Mouse (Mus musculus) embryonic facial prominence, embryonic 11.5 days (tissue): ENCODE results near the gene Cd40. TPM values are rescaled to one million over a fixed set of nuclear protein-coding genes. Genes with fewer than 3 reads are reported as not detected.

Experiments used
- ATAC-seq: fragments of 200-750 bp; cut with Nextera tagmentation; replicated peaks from 2 replicates; pipeline ENCODE4 v1.8.0; 2017; ENCODE audit warnings: low read depth; ENCODE audit not compliant: insufficient number of reproducible peaks, low FRiP score, low TSS enrichment
- DNase-seq: peaks from one replicate; pipeline ENCODE4 v3.0.0-alpha.2; 2015; ENCODE audit warnings: low spot score
- H3K27ac ChIP-seq: fragments of 300-500 bp; sonication (generic); replicated peaks from 2 replicates; pipeline ENCODE4 v1.5.1; 2014; ENCODE audit warnings: mild to moderate bottlenecking, low read depth, low read length, control low read depth
- H3K27me3 ChIP-seq: fragments of 300-500 bp; sonication (generic); 2 replicates; pipeline ENCODE4 v1.6.1; 2014; ENCODE audit warnings: mild to moderate bottlenecking, low read length, moderate library complexity, mixed read lengths; ENCODE audit not compliant: control insufficient read depth, insufficient read depth
- H3K36me3 ChIP-seq: fragments of 300-500 bp; sonication (generic); replicated peaks from 2 replicates; pipeline ENCODE4 v1.6.1; 2014; ENCODE audit warnings: low read depth, mild to moderate bottlenecking, low read length, moderate library complexity, mixed read lengths; ENCODE audit not compliant: control insufficient read depth, insufficient read depth
- H3K4me1 ChIP-seq: fragments of 300-500 bp; sonication (generic); 2 replicates; pipeline ENCODE4 v1.6.1; 2014; ENCODE audit warnings: low read length, mixed read lengths; ENCODE audit not compliant: control insufficient read depth, insufficient read depth
- H3K4me2 ChIP-seq: fragments of 300-500 bp; sonication (generic); 2 replicates; pipeline ENCODE4 v1.6.1; 2014; ENCODE audit warnings: low read depth, mild to moderate bottlenecking, control low read depth, low read length, moderate library complexity
- H3K4me3 ChIP-seq: fragments of 300-500 bp; sonication (generic); 2 replicates; pipeline ENCODE4 v1.5.1; 2014; ENCODE audit warnings: low read depth, low read length, control low read depth
- H3K9ac ChIP-seq: fragments of 300-500 bp; sonication (generic); replicated peaks from 2 replicates; pipeline ENCODE4 v1.6.1; 2014; ENCODE audit warnings: mild to moderate bottlenecking, control low read depth, low read length
- H3K9me3 ChIP-seq: fragments of 300-500 bp; sonication (generic); replicated peaks from 2 replicates; pipeline ENCODE4 v1.6.1; 2016; ENCODE audit warnings: mild to moderate bottlenecking, low read length, inconsistent platforms, mixed read lengths; ENCODE audit not compliant: control insufficient read depth
- WGBS: fragments of 180-500 bp; shearing (Covaris S2); extraction: QIAGEN DNeasy Blood & Tissue Kit; methylation state at CpG from one replicate; pipeline ENCODE4 v1.1.7; 2014; 5-methylcytosine and 5-hydroxymethylcytosine counted together
- polyA plus RNA-seq: library from polyadenylated mRNA; unstranded; fragments of >200 nt; fragmentation: Nextera tagmentation; extraction: Ambion mirVana; gene quantifications from 2 replicates; pipeline ENCODE4 v1.2.1, GENCODE M21; 2014

The Cd40 gene
- polyA plus RNA-seq, 1 experiment from 2014 or later, result 5.3 TPM

GRCm38 (mm10) chr2:165043729-165044128 lies 11.7 kb upstream of the Cd40 start:
- H3K4me2 ChIP-seq, result no peak overlapping the region
- DNase-seq (no peak), ATAC-seq (no peak)
- no peaks in the 10 kb centered on the region for H3K36me3 ChIP-seq
- 54% methylated on average over 2 of the region's 2 CpGs for WGBS
- no peaks in the 10 kb centered on the region for H3K4me1 ChIP-seq
- no peaks in the 10 kb centered on the region for H3K9me3 ChIP-seq
- H3K27ac ChIP-seq, result no peak overlapping the region
- no peaks in the 10 kb centered on the region for H3K27me3 ChIP-seq
- H3K4me3 ChIP-seq, result no peak overlapping the region
- H3K9ac ChIP-seq, result no peak overlapping the region

GRCm38 (mm10) chr2:165049044-165049443 lies 6.4 kb upstream of the Cd40 start:
- no peak overlapping the region for H3K4me2 ChIP-seq
- H3K27ac ChIP-seq, result no peak overlapping the region
- H3K27me3 ChIP-seq, result no peaks in the 10 kb centered on the region
- no peaks in the 10 kb centered on the region for H3K4me1 ChIP-seq
- 61% methylated on average over 5 of the region's 5 CpGs for WGBS
- ATAC-seq (no peak), DNase-seq (no peak)
- no peak overlapping the region for H3K4me3 ChIP-seq
- H3K9ac ChIP-seq, result no peak overlapping the region
- no peaks in the 10 kb centered on the region for H3K36me3 ChIP-seq
- H3K9me3 ChIP-seq, result no peaks in the 10 kb centered on the region

- Histone ChIP-seq H3K4me3 (no peak overlapping the region), H3K4me2 (no peak overlapping the region), H3K9me3 (no peaks in the 10 kb centered on the region), H3K9ac (no peak overlapping the region), H3K4me1 (no peaks in the 10 kb centered on the region), H3K36me3 (no peaks in the 10 kb centered on the region), H3K27ac (no peak overlapping the region), H3K27me3 (peaks cover 5% of the 10 kb centered on the region; the same call in 1 of the 2 replicates)
- WGBS, result 72% methylated on average over 18 of the region's 18 CpGs
- ATAC-seq (no peak), DNase-seq (no peak)
Observed at GRCm38 (mm10) chr2:165050826-165051548, 4.4 kb upstream of the Cd40 start.

DNA sequence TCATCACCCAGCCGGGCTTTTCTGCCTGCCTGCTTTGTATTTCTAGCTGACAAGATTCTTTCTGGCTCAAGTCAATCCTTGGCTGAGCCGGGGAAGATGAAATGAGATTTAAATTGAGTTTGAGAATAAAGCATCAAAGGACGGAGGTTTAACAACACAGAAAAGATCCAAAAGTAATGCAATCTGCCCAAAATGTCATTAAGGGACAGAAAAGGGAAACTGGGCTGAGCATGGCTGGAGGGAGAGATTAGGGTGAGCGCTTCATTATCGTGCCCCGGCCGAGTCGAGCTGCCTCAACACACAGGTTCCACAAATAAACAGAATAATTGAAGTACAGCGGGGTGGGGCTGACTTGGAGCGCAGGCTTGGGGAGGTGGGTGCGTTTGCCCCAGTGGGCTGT lies 3.9 kb upstream of the Cd40 start:
- H3K9me3 ChIP-seq, result no peaks in the 10 kb centered on the region
- no peak overlapping the region for H3K9ac ChIP-seq
- H3K4me3 ChIP-seq, result no peak overlapping the region
- no peak for DNase-seq
- 44% methylated on average over 11 of the region's 11 CpGs for WGBS
- H3K27me3 ChIP-seq, result peaks cover 6% of the 10 kb centered on the region; the same call in 1 of the 2 replicates
- no peaks in the 10 kb centered on the region for H3K4me1 ChIP-seq
- no peak for ATAC-seq
- no peak overlapping the region for H3K27ac ChIP-seq
- H3K36me3 ChIP-seq, result no peaks in the 10 kb centered on the region
- H3K4me2 ChIP-seq, result no peak overlapping the region

DNA sequence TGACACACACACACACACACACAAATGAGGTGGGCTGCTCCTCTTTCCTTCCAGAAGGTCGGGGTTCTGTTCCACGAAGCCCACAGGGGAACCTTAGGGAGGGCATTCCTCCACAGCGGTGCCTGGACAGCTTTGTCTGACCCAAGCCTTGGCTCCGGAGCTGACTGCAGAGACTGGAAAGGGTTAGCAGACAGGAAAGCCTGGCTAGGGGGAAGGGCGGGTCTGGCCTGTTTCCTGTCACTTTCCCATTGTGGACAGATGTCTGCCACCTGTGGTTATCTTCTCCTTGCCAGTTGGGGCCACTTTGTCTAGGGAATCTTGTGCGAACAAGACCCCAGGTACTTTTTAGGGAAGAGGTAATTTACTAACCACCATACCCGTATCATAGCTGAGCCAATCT lies 478 bp downstream of the Cd40 start:
- ATAC-seq, result no peak
- Histone ChIP-seq H3K27ac (no peak overlapping the region), H3K9me3 (no peaks in the 10 kb centered on the region), H3K4me2 (peak overlapping the region; percentile 39), H3K27me3 (peaks cover 6% of the 10 kb centered on the region; the same call in 1 of the 2 replicates), H3K4me1 (no peaks in the 10 kb centered on the region), H3K36me3 (no peaks in the 10 kb centered on the region), H3K4me3 (peak overlapping the region; percentile 9; the same call in 1 of the 2 replicates), H3K9ac (0 out of 2 replicates have a peak overlapping the region, but pooled peaks have one; percentile 1)
- 7% methylated on average over 7 of the region's 7 CpGs for WGBS
- DNase-seq, result peak; percentile 39

DNA sequence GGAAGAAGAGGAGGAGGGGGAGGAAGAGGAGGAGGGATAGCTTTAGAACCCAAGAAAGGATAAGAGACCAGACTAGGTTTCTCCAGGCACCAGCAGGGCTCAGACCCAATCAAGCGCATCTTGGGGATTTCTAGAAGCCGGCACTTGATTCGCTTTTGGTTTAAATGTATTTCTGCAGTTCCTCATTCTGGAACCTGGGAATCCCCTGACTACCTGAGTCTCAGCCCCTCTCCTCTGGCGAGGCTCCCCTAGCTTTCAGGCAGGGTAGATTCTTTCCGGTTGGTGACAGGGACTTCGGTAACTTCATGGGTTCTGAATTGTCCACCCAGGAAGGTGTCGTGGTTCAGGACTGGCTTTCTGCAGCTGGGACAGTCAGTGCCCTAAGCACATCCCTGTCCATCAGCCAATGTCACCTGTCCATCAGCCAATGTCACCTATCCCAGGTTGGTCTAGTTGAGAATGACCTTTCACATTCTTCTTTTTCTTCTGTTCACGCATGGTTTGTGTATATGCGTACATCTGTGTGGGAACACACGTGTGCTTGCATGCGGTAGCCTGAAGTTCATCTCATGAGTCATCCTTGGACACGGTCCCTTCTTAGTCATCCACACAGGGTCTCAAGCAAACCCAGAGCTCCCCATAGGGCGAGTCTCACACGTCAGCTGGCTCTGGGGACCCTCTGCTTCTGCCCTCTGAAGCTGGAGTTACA lies 1.1 kb downstream of the Cd40 start:
- ATAC-seq (no peak), DNase-seq (no peak)
- Histone ChIP-seq H3K4me3 (no peak overlapping the region), H3K4me1 (no peaks in the 10 kb centered on the region), H3K9ac (no peak overlapping the region), H3K27ac (no peak overlapping the region), H3K27me3 (peaks cover 6% of the 10 kb centered on the region; the same call in 1 of the 2 replicates), H3K36me3 (no peaks in the 10 kb centered on the region), H3K4me2 (no peak overlapping the region), H3K9me3 (no peaks in the 10 kb centered on the region)
- WGBS, result 80% methylated on average over 14 of the region's 14 CpGs

DNA sequence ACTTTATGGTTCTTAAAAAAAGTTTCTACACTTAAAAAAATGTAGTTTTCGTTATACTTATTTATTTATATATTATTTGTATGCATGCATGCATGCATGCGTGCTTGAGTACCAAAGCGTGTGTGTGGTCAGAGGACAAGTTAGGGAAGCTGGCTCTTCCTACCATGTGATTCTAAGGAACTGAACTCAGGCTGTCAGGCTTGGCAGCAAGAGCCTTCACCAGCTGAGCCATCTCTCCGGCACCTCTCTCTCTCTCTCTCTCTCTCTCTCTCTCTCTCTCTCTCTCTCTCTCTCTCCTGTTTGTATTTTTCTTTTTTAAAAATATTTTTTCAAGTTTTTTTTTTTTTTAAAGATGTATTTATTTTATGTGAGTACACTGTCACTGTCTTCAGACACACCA lies 4.5 kb downstream of the Cd40 start:
- 93% methylated on average over 4 of the region's 4 CpGs for WGBS

More for the DNA sequence above, 4.5 kb downstream of the Cd40 start:
- no peak overlapping the region for H3K4me2 ChIP-seq
- ATAC-seq (no peak), DNase-seq (no peak)
- H3K4me3 ChIP-seq, result no peak overlapping the region
- no peaks in the 10 kb centered on the region for H3K36me3 ChIP-seq
- no peaks in the 10 kb centered on the region for H3K9me3 ChIP-seq
- no peak overlapping the region for H3K9ac ChIP-seq
- H3K4me1 ChIP-seq, result no peaks in the 10 kb centered on the region
- H3K27ac ChIP-seq, result no peak overlapping the region
- peaks cover 6% of the 10 kb centered on the region; the same call in 1 of the 2 replicates for H3K27me3 ChIP-seq
